Mouse (Mus musculus) urinary bladder, postnatal 14 days (tissue): Measurements from ENCODE around the gene Copz1.

ENCODE experiments used
- DNase-seq: peaks from one replicate; pipeline ENCODE4 v3.0.0; 2021; ENCODE audit warnings: low spot score

Copz1 gene

DNA sequence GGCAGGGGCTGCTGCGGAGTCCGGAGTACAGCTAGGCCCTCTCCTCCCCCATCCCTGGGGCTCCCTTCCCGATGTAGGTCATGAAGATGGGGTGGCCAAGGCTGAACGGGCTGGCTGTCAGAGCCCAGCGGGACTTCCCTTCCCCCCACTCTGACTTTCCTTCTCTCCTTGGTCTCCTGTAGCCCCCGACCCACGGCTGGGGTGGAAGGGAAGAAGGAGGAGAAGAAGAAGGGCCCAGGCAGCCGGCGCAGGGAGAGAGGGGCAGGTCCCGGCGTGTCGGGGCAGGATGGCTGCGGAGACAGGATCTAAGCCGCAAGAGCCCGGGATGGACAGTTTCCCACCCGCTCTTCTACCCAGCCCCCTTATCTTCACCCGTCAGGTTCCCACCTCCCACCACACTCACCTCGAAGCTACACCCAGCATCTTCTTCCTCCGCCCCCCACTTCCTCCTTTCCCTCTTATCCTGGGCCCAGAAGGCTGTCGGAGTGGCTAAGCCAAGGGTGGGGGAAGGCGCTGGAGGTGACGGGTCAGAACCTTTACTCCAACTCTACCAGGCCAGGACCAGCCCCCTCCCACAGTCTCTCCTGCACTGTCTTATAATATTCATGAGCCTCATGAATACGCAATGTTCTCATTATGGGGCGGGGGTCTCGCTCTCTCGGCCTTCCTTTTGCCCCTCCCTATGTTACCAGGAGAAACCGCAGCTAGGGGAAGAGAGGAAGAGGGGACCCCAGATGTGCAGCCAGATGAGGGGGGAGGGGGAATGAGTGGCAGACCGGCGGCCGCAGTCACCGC is 66.8 kb downstream of the Copz1 start:
- peak; percentile 62 for DNase-seq

DNA sequence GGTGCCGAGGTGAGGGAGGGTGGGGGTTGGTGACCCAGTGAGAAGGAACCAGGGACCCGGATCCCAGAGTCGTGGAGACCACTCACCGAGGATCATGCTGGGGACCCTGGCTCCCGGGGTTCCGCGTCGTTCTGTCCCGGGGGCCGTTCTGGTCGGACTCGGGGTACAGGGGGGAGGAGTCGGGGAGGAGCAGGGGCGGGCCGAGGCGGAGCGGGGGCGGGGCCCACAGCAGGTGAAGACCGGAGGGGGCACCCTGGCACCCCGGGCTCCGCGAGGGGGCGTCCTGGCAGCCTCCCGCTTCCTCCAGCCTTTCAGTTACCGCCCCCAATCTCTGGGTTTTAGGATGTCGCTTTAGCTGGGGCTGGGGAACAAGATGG is 67.4 kb downstream of the Copz1 start, which contains the start of gene Zfp385a:
Gene Zfp385a (minus strand): TSS at position 133 of the 377 bp plus-strand sequence.
- peak; percentile 57 for DNase-seq

- peak; percentile 54 for DNase-seq
Measured at GRCm38 (mm10) chr15:103340786-103341185, 68.3 kb downstream of the Copz1 start.

DNA sequence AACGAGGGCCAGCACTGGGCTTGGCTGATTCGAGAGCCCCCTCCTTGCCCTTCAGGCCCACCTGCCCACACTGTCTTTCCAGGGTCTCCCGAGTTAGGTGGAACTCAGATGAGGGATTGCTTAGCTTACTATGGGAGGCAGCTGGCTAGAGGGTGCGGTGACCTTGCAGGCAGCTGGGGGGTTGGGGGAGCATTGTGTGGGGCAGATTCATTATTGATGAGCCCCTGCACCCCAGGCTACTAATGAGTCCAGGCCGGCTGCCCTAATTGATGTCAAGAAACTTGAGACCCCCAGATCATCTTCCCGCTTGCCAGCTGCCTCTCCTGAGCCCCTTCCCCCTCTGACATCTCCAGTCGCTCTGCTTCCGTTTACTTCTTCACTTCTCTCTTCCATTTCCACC is 69.0 kb downstream of the Copz1 start:
- no peak for DNase-seq

DNA sequence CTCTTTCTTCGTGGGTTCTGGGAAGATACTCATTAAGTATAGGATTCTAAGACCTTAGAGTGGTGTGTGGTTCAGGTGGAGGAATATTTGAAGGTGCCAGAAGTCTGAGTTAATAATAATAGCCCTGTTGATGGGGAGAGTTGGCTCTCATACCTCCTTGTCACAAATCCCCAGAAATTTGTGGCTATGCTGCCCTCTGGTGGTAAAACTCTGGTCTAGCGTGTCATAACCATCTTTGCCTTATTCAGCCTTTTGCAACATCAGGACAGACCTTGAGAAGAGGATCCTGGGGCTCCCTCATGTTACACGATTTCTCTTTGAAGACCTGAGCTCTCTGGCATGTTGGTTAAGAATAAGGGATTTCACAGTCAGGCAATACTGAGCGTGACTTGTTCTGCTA is 69.9 kb downstream of the Copz1 start:
- peak; percentile 77 for DNase-seq

- DNase-seq, result no peak
Measured at GRCm38 (mm10) chr15:103343008-103343407, 70.5 kb downstream of the Copz1 start.

GRCm38 (mm10) chr15:103343556-103343955 is 71.0 kb downstream of the Copz1 start:
- no peak for DNase-seq

GRCm38 (mm10) chr15:103345789-103346188 is 73.3 kb downstream of the Copz1 start:
- DNase-seq, result no peak

DNA sequence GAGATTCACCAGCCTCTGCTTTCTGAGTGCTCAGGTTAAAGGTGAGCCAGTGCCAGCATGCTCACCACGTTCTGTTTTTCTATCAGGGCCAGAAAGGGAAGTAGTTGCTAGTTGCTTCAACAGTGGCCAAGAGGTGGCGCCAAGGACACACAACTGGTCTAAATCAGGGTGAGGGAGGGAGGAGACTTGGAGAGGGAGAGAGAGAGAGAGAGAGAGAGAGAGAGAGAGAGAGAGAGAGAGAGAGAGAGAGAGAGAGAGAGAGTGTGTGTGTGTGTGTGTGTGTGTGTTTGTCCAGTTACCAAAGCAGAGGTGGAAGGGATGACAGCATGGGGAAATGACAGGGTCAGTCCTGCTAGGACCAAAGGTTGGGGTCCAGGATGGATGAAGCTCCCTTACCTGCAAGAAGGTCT is 74.8 kb downstream of the Copz1 start:
- DNase-seq, result peak; percentile 71
